Mouse (Mus musculus) midbrain, embryonic 13.5 days (tissue): ENCODE results near the gene Vmn2r44. TPM values are rescaled to one million over a fixed set of nuclear protein-coding genes. Genes with fewer than 3 reads are reported as not detected.
"Not testable (repeated sequence)": the region's sequence is repeated elsewhere in the genome, so short reads cannot be mapped to it uniquely, and the experiment has no call there.

ENCODE experiments used
- ATAC-seq: fragments of 200-750 bp; cut with Nextera tagmentation; 2 replicates; pipeline ENCODE4 v1.8.0; 2017; ENCODE audit warnings: mild to moderate bottlenecking, moderate TSS enrichment, moderate library complexity
- H3K27ac ChIP-seq: fragments of 300-500 bp; sonication (generic); 2 replicates; pipeline ENCODE4 v1.5.1; 2015; ENCODE audit warnings: inconsistent platforms, mild to moderate bottlenecking, moderate library complexity
- H3K27me3 ChIP-seq: fragments of 300-500 bp; sonication (generic); 2 replicates; pipeline ENCODE4 v1.6.1; 2015; ENCODE audit warnings: mild to moderate bottlenecking, inconsistent platforms
- H3K36me3 ChIP-seq: fragments of 300-500 bp; sonication (generic); 2 replicates; pipeline ENCODE4 v1.6.1; 2015; ENCODE audit warnings: mild to moderate bottlenecking, inconsistent platforms
- H3K4me1 ChIP-seq: fragments of 300-500 bp; sonication (generic); replicated peaks from 2 replicates; pipeline ENCODE4 v1.6.1; 2015; ENCODE audit warnings: inconsistent platforms
- H3K4me2 ChIP-seq: fragments of 300-500 bp; sonication (generic); replicated peaks from 2 replicates; pipeline ENCODE4 v1.6.1; 2015; ENCODE audit warnings: moderate library complexity, mild to moderate bottlenecking, inconsistent platforms
- H3K4me3 ChIP-seq: fragments of 300-500 bp; sonication (generic); replicated peaks from 2 replicates; pipeline ENCODE4 v1.5.1; 2015; ENCODE audit warnings: mild to moderate bottlenecking, inconsistent platforms
- H3K9ac ChIP-seq: fragments of 300-500 bp; sonication (generic); replicated peaks from 2 replicates; pipeline ENCODE4 v1.6.1; 2015; ENCODE audit warnings: mild to moderate bottlenecking, inconsistent platforms
- H3K9me3 ChIP-seq: fragments of 300-500 bp; sonication (generic); 2 replicates; pipeline ENCODE4 v1.6.1; 2016; ENCODE audit warnings: mild to moderate bottlenecking, inconsistent platforms
- WGBS: fragments of 180-500 bp; shearing (Covaris S2); methylation state at CpG from one replicate; pipeline ENCODE4 v1.1.7; 2015; 5-methylcytosine and 5-hydroxymethylcytosine counted together
- polyA plus RNA-seq: library from polyadenylated mRNA; unstranded; fragments of >200 nt; fragmentation: Nextera tagmentation; extraction: Ambion mirVana; gene quantifications from 2 replicates; pipeline ENCODE4 v1.2.1, GENCODE M21; 2015

Gene Vmn2r44
- not detected in 2 replicates for polyA plus RNA-seq

GRCm38 (mm10) chr7:8383233-8383632, at the start of gene Vmn2r44:
TSS of gene Vmn2r44 (minus strand) at chr7:8383333.
- not testable (repeated sequence) for H3K36me3 ChIP-seq, H3K4me3 ChIP-seq, ATAC-seq

DNA sequence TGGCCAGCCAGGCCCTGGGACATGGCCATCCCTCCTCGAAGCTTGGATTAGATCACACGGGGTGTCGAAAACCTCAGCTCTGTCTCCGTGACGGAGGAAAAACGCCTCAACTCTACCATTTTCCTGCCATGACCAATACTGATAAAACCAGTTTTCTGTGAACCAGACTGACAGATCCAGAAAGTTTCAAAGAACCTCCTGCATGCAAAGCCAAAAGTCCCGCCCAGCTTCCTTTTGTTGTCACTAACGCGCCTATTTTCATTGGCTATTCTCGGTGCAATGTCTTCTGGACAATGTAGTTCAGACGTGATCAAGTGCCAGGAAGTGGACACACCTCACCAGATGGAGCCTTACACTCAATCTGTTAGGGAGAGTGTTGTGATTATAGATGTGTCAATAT, 25.3 kb downstream of the Vmn2r44 start:
- H3K9me3 ChIP-seq, H3K27ac ChIP-seq, H3K4me3 ChIP-seq, ATAC-seq, H3K36me3 ChIP-seq, H3K27me3 ChIP-seq, H3K4me2 ChIP-seq, H3K4me1 ChIP-seq, H3K9ac ChIP-seq: not testable (repeated sequence)
- 82% methylated on average over 11 of the region's 11 CpGs for WGBS

More at GRCm38 (mm10) chr7:8383233-8383632, at the start of gene Vmn2r44:
- H3K27me3 ChIP-seq, H3K27ac ChIP-seq, H3K9me3 ChIP-seq, H3K4me2 ChIP-seq, H3K9ac ChIP-seq, H3K4me1 ChIP-seq: not testable (repeated sequence)

Other genes with a start within 250 kb of the Vmn2r44 start
- not detected in 2 replicates for gene Vmn2r41, start 221.7 kb downstream of the Vmn2r44 start, polyA plus RNA-seq
- gene Vmn2r42, start 183.0 kb downstream of the Vmn2r44 start, polyA plus RNA-seq = not detected in 2 replicates
- gene Vmn2r43, start 122.7 kb downstream of the Vmn2r44 start, polyA plus RNA-seq = not detected in 2 replicates
- gene Vmn2r45, start 105.7 kb upstream of the Vmn2r44 start, polyA plus RNA-seq = not detected in 2 replicates